Mouse (Mus musculus) spleen, postnatal 10 days (tissue): ENCODE results near the gene Wsb1.

Experiments
- DNase-seq, 2 experiments: peaks; one replicate each; pipeline ENCODE4 v3.0.0; 2021 to 2022; ENCODE audit warnings: low spot score in 2 of 2

Gene Wsb1

DNA sequence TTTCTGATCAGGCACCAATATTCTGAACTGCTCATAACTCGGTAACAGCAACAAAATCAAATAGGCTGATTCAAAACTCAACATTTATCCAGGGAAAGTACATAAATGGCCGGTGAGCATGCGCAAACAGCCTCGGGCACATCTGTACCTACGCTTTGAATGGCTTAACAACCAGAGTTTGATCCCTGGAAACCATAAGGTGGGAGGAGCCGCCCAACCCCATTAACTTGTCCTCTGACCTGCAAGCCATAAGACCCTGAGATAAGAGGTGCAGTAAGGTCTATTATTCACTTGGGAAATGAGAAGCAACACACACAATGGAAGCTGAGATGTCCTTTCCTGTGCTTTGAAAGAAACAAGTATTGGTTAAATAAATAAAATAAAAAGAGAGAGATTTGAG lies 37.3 kb downstream of the Wsb1 start:
- DNase-seq = no peak

DNA sequence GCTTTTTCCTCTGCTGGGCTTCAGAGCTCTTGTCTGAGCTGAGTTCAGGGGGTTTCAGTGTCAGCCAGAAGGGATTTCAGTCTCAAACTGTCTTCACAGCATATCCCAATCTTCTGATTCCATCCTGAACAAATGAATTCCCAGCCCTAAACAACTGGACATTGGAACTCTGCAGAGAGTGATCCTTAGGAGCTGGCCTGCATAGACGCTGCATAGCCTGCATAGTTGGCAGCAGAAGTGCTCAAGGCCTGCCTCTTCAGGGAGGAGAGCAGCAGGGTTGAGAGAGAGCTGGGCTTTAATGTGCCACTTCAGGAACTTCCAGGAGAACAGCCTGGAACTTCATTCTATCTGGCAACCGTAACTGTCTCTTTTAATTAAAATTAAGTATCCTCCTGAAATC lies 38.9 kb downstream of the Wsb1 start:
- no peak for DNase-seq

DNA sequence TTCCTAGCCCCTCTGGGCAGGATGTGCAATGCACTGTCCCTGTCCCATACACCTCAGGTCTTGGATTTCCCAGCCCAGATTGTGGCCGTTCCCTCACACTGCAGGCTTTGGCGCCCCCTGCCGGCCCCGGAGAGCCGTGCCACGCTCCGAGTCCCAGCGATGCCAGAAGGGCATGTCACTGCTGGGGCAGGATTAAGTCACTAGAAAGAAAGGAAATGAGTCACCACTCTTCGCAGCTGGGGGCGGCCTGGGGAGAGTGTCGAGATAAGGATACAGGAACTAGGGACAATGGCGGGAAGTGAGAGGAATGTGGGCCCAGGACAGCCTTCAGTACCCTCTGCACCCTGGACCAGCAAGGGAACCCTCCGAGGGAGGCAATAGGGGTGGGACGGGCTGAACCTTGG lies 40.5 kb downstream of the Wsb1 start:
- peak; percentile 82 to 90 for DNase-seq

DNA sequence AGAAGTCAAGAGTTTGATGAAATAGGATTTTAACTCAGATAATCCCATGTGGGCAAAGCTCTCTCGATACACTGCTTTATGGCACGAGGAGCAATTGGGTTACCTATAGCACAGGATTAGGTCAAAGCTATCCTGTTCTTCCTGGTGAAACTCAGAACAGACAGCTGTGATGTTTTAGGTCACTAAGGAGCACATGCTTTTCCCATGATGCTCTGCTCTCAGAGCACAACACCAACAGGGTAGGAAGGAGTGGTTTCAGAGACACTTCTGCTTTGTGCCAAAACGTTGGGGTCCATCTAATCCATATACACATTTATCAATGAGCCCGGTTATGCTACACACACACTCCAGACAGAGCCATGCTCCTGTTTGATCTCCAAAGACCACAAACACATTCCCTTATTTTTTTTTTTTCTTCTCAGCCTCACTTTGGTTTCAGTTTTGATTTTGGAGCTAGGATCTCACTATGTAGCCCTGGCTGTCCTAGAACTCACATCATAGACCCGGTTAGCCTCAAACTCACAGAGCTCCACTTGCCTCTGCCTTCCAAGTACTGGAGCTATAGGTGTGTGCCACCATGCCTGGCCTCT lies 44.5 kb downstream of the Wsb1 start:
- no peak for DNase-seq

DNA sequence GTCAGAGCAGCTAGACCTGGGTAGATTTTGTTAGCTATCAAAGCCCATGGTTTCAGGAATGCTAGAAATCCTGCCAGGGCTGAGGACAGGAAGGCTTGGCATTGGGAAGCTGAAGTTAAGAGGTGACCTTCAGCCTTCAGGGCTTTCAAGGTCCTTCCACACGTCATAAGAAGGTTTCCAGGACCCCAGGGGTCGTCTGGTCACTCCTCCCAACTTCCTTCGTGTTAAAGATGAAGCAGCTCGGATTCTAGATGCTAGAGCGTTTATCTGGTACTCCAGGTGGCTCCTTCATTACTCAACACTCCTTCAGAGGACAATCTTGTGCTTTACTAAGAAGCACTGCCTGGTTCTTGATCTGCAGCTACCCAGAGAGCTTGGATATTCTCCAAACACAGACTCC lies 45.4 kb downstream of the Wsb1 start:
- no peak for DNase-seq

DNA sequence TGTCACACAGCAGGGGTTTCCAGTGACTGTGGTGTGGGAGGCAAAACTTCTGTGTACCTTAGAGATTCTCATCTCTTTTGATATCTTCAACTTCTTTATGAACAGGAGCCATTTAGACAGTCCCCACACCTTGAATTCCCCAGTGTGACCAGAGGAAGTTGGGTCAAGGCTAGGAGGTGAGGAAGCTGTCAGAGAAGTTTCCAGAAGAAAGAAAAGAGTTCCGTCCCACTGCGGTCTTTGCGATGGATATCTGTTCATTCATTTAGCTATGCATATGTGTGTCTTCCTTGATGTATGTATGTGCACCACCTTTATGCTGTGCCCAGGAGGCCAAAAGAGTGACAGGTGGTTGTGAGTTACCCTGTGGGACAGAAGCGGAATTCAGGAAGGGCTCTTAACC lies 46.0 kb downstream of the Wsb1 start:
- DNase-seq = no peak

DNA sequence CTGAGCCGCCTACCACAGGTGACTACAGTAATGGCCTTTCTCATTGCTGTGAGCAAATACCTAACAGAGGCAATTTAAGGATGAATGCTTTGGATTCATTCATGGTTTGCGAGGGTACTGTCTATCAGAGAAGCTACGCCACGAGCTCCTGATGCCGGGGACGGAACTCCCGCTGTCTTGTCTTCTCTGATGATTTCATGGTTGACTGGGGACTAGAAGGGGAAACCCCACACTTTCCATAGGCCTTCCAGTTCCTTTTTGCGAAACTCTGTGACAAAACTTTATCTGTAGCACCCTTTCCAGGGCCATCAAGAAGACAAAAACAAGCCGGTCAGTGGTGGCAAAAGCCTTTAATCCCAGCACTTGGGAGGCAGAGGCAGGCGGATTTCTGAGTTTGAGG lies 46.8 kb downstream of the Wsb1 start:
- no peak for DNase-seq

DNA sequence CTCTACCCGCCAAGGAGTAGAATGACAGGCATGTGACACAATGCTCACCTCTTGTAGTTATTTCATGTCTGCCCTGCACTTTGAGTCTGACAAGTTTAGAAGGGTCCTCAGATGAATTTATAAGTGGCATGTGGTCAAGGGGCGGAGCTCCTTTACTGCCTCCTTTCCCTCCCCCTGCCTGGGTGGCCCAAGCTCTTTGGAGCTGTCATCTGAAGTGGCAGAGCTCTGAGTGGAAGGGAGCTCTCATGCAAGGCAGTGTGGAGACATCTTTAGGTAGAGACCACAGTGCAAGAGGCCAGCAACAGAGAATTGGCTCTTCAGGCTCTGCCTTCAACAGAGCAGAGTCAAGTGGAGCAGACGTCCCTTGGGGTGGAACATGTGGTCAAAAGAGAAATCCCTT lies 50.0 kb downstream of the Wsb1 start:
- DNase-seq = no peak

DNA sequence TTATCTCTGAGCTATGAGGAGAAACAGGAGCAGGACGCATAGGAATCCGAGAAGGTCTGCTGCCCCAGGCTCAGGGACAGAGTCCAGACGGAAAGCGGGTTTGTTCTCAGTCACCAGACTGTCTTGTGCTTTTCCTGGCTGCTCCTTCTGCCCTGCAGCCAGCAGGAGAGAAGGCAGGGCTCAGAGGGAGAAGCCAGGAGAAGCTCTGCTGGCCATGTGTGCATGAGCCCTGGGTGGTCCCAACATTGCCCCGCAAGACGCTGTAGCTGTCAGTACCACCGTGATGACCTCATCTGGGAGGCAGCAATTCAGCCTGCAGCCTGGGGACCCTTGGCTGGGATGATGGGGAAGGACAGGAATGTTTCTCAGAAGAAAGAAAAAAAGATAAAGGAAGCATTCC lies 54.0 kb downstream of the Wsb1 start:
- DNase-seq = no peak

DNA sequence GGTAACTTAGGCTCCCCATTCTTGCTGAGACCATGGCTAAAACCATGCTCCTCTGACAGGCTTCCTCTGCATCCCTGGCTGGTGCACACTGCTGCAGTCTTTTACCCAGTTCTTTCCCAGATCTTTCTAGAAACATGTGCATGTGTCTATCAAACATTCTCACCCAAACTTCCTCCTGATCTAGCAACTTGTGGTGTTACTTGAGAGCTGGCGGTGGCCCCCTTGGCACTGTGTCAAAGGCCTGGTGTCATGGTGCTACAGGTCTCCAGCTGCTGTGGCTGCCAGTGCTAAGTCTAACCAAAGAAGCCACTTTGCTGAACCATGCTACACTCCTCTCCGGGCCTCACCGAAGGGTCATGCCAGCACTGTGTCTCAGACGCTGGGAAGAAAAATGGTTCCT lies 55.9 kb downstream of the Wsb1 start:
- DNase-seq = no peak

DNA sequence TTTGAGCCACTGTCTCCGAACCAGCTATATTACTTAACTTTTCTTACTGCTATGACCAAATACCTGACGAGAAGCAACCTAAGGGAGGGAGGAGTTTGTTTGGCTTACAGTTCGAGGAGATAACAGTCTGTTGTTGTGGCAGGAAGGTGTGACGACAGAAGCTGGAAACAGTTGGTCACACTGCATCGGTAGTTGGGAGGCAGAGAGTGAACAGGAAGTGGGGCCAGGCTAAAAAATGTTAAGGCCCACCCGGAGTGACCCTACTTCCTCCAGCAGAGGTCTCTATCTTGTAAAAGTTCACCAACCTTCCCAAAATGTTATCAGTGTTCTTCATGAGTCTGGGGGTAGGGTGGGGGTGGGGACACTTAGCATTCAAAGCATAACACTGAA lies 56.6 kb downstream of the Wsb1 start:
- DNase-seq = no peak

DNA sequence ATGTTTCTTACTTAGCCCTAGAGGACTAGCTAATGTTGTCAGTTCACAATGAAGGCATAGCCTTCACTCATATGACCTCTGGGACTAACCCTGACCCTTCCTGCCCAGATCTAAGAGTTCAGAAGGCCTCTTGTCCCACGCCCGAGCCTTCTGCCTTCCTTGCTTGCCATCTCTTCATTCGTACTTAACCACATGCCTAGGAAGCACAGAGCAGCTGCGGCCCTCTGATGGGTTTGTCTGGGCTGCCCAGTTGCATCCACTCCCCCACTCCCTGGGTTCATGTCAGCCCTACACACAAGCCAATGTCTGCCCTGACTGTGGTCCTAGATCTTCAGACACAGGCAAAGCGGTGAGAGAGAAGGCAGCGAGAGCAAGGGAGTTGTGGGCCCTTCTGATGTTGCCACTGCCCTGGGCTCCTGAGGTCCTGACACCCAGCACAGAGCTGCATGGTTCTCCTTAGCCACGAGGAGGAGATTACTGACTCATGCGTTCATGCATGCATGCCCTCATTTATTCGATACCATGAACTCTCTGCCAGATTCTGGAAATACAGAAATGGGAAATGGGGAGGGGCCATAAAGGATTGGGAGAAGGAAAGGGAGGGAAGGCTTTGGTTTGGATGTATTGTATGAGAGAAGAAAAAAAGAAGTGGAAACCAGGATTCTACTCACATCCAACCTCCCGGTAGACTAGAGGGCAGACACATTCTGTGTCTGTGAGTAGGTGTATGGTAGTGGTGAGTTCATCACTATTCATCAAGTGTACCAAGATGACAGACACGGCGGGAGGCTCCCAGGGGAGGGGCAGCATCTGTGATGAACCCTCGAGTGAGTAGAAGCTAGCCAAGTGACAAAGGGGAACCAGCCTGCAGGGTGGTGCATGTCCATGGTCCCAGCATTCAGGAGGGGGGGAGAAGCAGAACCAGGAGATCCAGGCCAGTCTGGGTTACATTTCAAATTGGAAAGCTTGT lies 57.3 kb downstream of the Wsb1 start:
- peak in 1 of 2 experiments; percentile 46 for DNase-seq

DNA sequence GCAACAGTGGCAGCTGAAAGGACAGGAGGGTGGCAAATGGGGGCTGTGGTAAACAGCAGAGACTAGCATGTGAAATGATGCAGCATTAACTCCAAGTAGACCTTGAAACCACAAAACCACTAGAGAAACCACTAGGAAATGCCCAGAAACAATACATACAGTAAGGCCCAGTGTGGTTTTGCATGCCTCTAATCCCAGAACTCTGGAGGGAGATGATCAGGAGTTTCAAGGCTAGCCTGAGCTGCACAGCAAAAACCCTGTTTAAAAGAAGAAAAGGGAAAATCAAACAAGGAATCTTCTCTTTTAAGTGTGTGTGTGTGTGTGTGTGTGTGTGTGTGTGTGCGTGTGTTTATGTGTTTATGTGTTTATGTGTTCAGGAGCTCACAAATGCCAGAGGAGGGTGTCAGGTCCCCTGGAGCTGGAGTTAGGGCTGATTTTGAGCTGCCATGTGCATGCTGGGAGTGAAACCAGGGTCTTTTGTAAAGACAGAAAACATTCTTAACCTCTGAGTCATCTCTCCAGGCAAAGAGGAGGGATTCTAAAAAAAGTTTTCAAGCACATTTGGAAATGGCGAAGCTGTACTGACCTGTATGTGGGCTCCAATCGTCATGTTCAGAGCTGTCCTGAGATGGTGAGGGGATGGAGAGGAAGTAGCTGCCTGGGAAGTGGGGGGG lies 58.1 kb downstream of the Wsb1 start:
- DNase-seq = no peak

DNA sequence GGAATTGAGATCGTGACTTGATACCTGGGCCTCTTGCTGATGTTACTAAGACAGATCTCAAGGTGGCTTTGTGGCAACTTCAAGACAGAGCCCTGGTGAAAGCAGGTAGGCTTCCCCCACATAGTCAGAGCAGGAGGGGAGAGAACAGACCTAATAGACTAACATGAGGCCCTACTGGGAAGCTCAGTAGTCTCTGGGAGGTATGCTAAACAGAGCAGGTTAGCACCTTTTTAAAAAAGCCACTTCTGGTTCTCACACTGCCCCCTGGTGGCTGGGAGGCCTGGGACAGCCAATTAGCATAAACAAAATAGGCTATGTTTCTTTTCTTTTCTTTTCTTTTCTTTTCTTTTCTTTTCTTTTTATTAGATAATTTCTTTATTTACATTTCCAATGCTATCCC lies 62.3 kb downstream of the Wsb1 start:
- peak; percentile 34 to 76 for DNase-seq

DNA sequence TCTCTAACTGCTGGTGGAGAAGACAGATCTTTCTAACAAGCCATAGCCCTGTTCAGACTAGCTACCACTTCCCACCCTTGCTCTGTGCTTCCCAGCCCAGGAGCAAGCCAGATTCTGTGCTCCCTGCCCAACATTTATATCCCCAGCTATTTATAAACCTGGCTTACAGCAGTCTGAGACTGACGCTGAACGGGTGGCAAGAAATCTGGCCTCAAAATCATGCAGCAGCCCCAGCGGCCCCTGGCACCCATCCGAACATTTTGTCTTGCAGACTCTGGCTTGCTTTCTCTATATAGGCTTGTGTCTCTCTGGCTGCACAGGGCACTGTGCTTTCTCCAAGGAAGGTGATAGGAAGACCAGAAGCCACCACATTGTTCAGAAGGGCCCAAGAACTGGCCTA lies 63.3 kb downstream of the Wsb1 start:
- no peak for DNase-seq

DNA sequence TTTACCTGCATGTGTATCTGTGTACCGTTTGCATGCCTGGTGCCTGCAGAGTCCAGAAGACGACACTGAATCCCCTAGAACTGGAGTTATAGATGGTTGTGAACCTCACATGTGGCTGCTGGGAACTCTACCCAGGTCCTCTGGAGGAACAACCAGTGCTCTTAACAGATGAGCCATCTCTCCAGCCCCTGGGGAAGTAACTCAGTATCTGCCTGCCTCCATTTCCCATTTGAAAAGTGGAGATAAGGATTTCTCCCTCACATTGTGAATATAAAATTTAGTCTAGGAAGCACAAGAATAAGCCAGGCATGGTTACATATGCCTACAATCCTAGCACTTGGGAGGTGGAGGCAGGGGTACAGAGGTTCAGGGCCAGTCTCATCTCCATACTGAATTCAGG lies 64.2 kb downstream of the Wsb1 start:
- no peak for DNase-seq
